Mouse (Mus musculus): ENCODE results near the gene C1qtnf12. TPM values are rescaled to one million over a fixed set of nuclear protein-coding genes. Genes with fewer than 3 reads are reported as not detected.

The C1qtnf12 gene
- polyA plus RNA-seq, 1 experiment from 2014 or later: 43.5 TPM

DNA sequence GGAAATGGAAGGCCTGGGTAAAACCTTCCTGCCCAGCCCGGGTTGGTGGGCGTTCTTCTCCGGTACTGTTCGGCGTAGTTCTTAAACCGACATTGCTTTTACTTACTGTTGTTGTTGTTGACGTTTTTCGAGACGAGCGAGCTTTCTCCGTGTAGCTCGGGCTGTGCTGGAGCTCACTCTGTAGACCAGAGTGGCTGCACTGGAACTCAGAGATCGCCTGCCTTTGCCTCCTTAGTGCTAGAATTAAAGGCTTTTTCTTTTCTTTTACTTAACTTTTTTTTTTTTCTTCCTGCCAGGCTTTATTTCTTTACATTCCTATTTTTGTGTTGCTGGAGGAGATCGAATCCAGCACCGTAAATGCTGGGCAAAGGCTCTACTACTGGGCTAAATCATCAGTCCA is 31.5 kb downstream of the C1qtnf12 start:
- TF ChIP-seq CTCF (IDR thresholded peaks at IDR 0.05; ENCODE audit: low read depth): no peak
- H3K4me3 ChIP-seq (ENCODE audit: low read depth, low read length): peak overlapping the region; percentile 86
- DNase-seq (no peak), ATAC-seq (ENCODE audit: insufficient read depth) (no peak)
- H3K4me1 ChIP-seq (ENCODE audit: insufficient read depth): peaks cover 13% of the 10 kb centered on the region
- H3K9ac ChIP-seq: peak overlapping the region; percentile 84
- H3K27me3 ChIP-seq (ENCODE audit: insufficient read depth, low read length): no peaks in the 10 kb centered on the region
- H3K4me2 ChIP-seq: peak overlapping the region; percentile 69
- peak overlapping the region; percentile 92 for H3K27ac ChIP-seq (ENCODE audit: low read depth)
- peaks cover 40% of the 10 kb centered on the region for H3K36me3 ChIP-seq (ENCODE audit: insufficient read depth)
- H3K9me3 ChIP-seq (ENCODE audit: low read depth, low read length): no peaks in the 10 kb centered on the region
- WGBS: 4% methylated on average over 15 of the region's 15 CpGs

- ATAC-seq (ENCODE audit: insufficient read depth) (no peak), DNase-seq (no peak)
- H3K9me3 ChIP-seq (ENCODE audit: low read depth, low read length): no peaks in the 10 kb centered on the region
- peaks cover 93% of the 10 kb centered on the region for H3K36me3 ChIP-seq (ENCODE audit: insufficient read depth)
- H3K9ac ChIP-seq: no peak overlapping the region
- H3K4me2 ChIP-seq: no peak overlapping the region
- 89% methylated on average over 3 of the region's 3 CpGs for WGBS
- no peak overlapping the region for H3K27ac ChIP-seq (ENCODE audit: low read depth)
- H3K4me1 ChIP-seq (ENCODE audit: insufficient read depth): no peaks in the 10 kb centered on the region
- no peak overlapping the region for H3K4me3 ChIP-seq (ENCODE audit: low read depth, low read length)
- no peak for TF ChIP-seq CTCF (IDR thresholded peaks at IDR 0.05; ENCODE audit: low read depth)
- H3K27me3 ChIP-seq (ENCODE audit: insufficient read depth, low read length): no peaks in the 10 kb centered on the region
Measured at GRCm38 (mm10) chr4:156004109-156004508, 42.0 kb downstream of the C1qtnf12 start.

GRCm38 (mm10) chr4:156008369-156008768 is 46.3 kb downstream of the C1qtnf12 start:
- H3K27ac ChIP-seq (ENCODE audit: low read depth): no peak overlapping the region
- H3K36me3 ChIP-seq (ENCODE audit: insufficient read depth): peaks cover 94% of the 10 kb centered on the region
- H3K27me3 ChIP-seq (ENCODE audit: insufficient read depth, low read length): no peaks in the 10 kb centered on the region
- no peak overlapping the region for H3K9ac ChIP-seq
- no peak overlapping the region for H3K4me3 ChIP-seq (ENCODE audit: low read depth, low read length)
- TF ChIP-seq CTCF (IDR thresholded peaks at IDR 0.05; ENCODE audit: low read depth): no peak
- H3K9me3 ChIP-seq (ENCODE audit: low read depth, low read length): no peaks in the 10 kb centered on the region
- 87% methylated on average over 4 of the region's 4 CpGs for WGBS
- H3K4me1 ChIP-seq (ENCODE audit: insufficient read depth): no peaks in the 10 kb centered on the region
- no peak overlapping the region for H3K4me2 ChIP-seq
- no peak for ATAC-seq (ENCODE audit: insufficient read depth)
- DNase-seq: no peak

- 78% methylated on average over 8 of the region's 8 CpGs for WGBS
- TF ChIP-seq CTCF (IDR thresholded peaks at IDR 0.05; ENCODE audit: low read depth): no peak
- no peak within 1 kb of the TSS for H3K9ac ChIP-seq
- no peak within 1 kb of the TSS for H3K4me2 ChIP-seq
- no peaks in the 10 kb centered on the region for H3K9me3 ChIP-seq (ENCODE audit: low read depth, low read length)
- no peak for DNase-seq
- no peaks in the 10 kb centered on the region for H3K4me1 ChIP-seq (ENCODE audit: insufficient read depth)
- no peak within 1 kb of the TSS for H3K27ac ChIP-seq (ENCODE audit: low read depth)
- no peaks in the 10 kb centered on the region for H3K27me3 ChIP-seq (ENCODE audit: insufficient read depth, low read length)
- peaks cover 63% of the 10 kb centered on the region for H3K36me3 ChIP-seq (ENCODE audit: insufficient read depth)
- no peak within 1 kb of the TSS for H3K4me3 ChIP-seq (ENCODE audit: low read depth, low read length)
- no peak for ATAC-seq (ENCODE audit: insufficient read depth)
Measured at GRCm38 (mm10) chr4:156013637-156014036, 51.5 kb downstream of the C1qtnf12 start, which contains the start of gene Tnfrsf4. Tnfrsf4 (plus strand) TSS chr4:156013843.

- H3K9me3 ChIP-seq (ENCODE audit: low read depth, low read length): no peaks in the 10 kb centered on the region
- peaks cover 55% of the 10 kb centered on the region for H3K36me3 ChIP-seq (ENCODE audit: insufficient read depth)
- no peaks in the 10 kb centered on the region for H3K27me3 ChIP-seq (ENCODE audit: insufficient read depth, low read length)
- no peak for DNase-seq
- WGBS: 83% methylated on average over 2 of the region's 2 CpGs
- no peak overlapping the region for H3K4me2 ChIP-seq
- H3K9ac ChIP-seq: no peak overlapping the region
- no peak overlapping the region for H3K27ac ChIP-seq (ENCODE audit: low read depth)
- no peak for ATAC-seq (ENCODE audit: insufficient read depth)
- H3K4me1 ChIP-seq (ENCODE audit: insufficient read depth): no peaks in the 10 kb centered on the region
- no peak for TF ChIP-seq CTCF (IDR thresholded peaks at IDR 0.05; ENCODE audit: low read depth)
- H3K4me3 ChIP-seq (ENCODE audit: low read depth, low read length): no peak overlapping the region
Measured at GRCm38 (mm10) chr4:156014436-156014835, 52.3 kb downstream of the C1qtnf12 start.

Other genes with a start within 250 kb of the C1qtnf12 start
- 0.41 and 0.86 TPM in 2 replicates for gene Tmem240, start 227.5 kb upstream of the C1qtnf12 start, polyA plus RNA-seq (2014; fragmentation: Nextera tagmentation; extraction: Ambion mirVana)
- gene Atad3a, start 201.2 kb upstream of the C1qtnf12 start, polyA plus RNA-seq (2014; fragmentation: Nextera tagmentation; extraction: Ambion mirVana): 96.6 and 102 TPM in 2 replicates
- gene Vwa1, start 187.6 kb upstream of the C1qtnf12 start, polyA plus RNA-seq (2014; fragmentation: Nextera tagmentation; extraction: Ambion mirVana): 8.7 and 8.9 TPM in 2 replicates
- 0.12 and 0.15 TPM in 2 replicates for gene Tmem88b, start 176.4 kb upstream of the C1qtnf12 start, polyA plus RNA-seq (2014; fragmentation: Nextera tagmentation; extraction: Ambion mirVana)
- not detected in 2 replicates for gene Ankrd65, start 171.9 kb upstream of the C1qtnf12 start, polyA plus RNA-seq (2014; fragmentation: Nextera tagmentation; extraction: Ambion mirVana)
- gene Mrpl20, start 159.4 kb upstream of the C1qtnf12 start, polyA plus RNA-seq (2014; fragmentation: Nextera tagmentation; extraction: Ambion mirVana): 226 and 231 TPM in 2 replicates
- 172 and 174 TPM in 2 replicates for gene Ccnl2, start 149.8 kb upstream of the C1qtnf12 start, polyA plus RNA-seq (2014; fragmentation: Nextera tagmentation; extraction: Ambion mirVana)
- gene Aurkaip1, start 131.0 kb upstream of the C1qtnf12 start, polyA plus RNA-seq (2014; fragmentation: Nextera tagmentation; extraction: Ambion mirVana): 124 and 136 TPM in 2 replicates
- gene Mxra8, start 122.6 kb upstream of the C1qtnf12 start, polyA plus RNA-seq (2014; fragmentation: Nextera tagmentation; extraction: Ambion mirVana): 148 and 155 TPM in 2 replicates
- 11.3 and 17.8 TPM in 2 replicates for gene Dvl1, start 114.9 kb upstream of the C1qtnf12 start, polyA plus RNA-seq (2014; fragmentation: Nextera tagmentation; extraction: Ambion mirVana)
- 0.16 and 0.22 TPM in 2 replicates for gene Tas1r3, start 99.0 kb upstream of the C1qtnf12 start, polyA plus RNA-seq (2014; fragmentation: Nextera tagmentation; extraction: Ambion mirVana)
- gene Cptp, start 92.9 kb upstream of the C1qtnf12 start, polyA plus RNA-seq (2014; fragmentation: Nextera tagmentation; extraction: Ambion mirVana): 17.1 and 18.4 TPM in 2 replicates
- gene Ints11, start 92.8 kb upstream of the C1qtnf12 start, polyA plus RNA-seq (2014; fragmentation: Nextera tagmentation; extraction: Ambion mirVana): 83.6 and 84.7 TPM in 2 replicates
- 43.6 and 50.9 TPM in 2 replicates for gene Pusl1, start 70.5 kb upstream of the C1qtnf12 start, polyA plus RNA-seq (2014; fragmentation: Nextera tagmentation; extraction: Ambion mirVana)
- gene Acap3, start 70.5 kb upstream of the C1qtnf12 start, polyA plus RNA-seq (2014; fragmentation: Nextera tagmentation; extraction: Ambion mirVana): 17.9 and 20.5 TPM in 2 replicates
- 124 and 127 TPM in 2 replicates for gene Ube2j2, start 18.5 kb upstream of the C1qtnf12 start, polyA plus RNA-seq (2014; fragmentation: Nextera tagmentation; extraction: Ambion mirVana)
- gene B3galt6, start 30.3 kb downstream of the C1qtnf12 start, polyA plus RNA-seq (2014; fragmentation: Nextera tagmentation; extraction: Ambion mirVana): 17.1 and 18.2 TPM in 2 replicates
- 152 TPM in 2 replicates for gene Sdf4, start 30.6 kb downstream of the C1qtnf12 start, polyA plus RNA-seq (2014; fragmentation: Nextera tagmentation; extraction: Ambion mirVana)
- gene Tnfrsf4, start 51.5 kb downstream of the C1qtnf12 start, polyA plus RNA-seq (2014; fragmentation: Nextera tagmentation; extraction: Ambion mirVana): 0.47 and 0.60 TPM in 2 replicates
- 1.3 TPM in 2 replicates for gene Tnfrsf18, start 63.8 kb downstream of the C1qtnf12 start, polyA plus RNA-seq (2014; fragmentation: Nextera tagmentation; extraction: Ambion mirVana)
- 2.1 and 3.0 TPM in 2 replicates for gene Ttll10, start 97.1 kb downstream of the C1qtnf12 start, polyA plus RNA-seq (2014; fragmentation: Nextera tagmentation; extraction: Ambion mirVana)
- 49.4 and 55.7 TPM in 2 replicates for gene 9430015G10Rik, start 147.7 kb downstream of the C1qtnf12 start, polyA plus RNA-seq (2014; fragmentation: Nextera tagmentation; extraction: Ambion mirVana)
- gene Rnf223, start 168.2 kb downstream of the C1qtnf12 start, polyA plus RNA-seq (2014; fragmentation: Nextera tagmentation; extraction: Ambion mirVana): 0.43 and 0.72 TPM in 2 replicates
- gene Agrn, start 235.2 kb downstream of the C1qtnf12 start, polyA plus RNA-seq (2014; fragmentation: Nextera tagmentation; extraction: Ambion mirVana): 81.9 and 84.0 TPM in 2 replicates
- gene Isg15, start 238.5 kb downstream of the C1qtnf12 start, polyA plus RNA-seq (2014; fragmentation: Nextera tagmentation; extraction: Ambion mirVana): 0.43 TPM in 1 of 2 replicates, not detected in the other
- gene AW011738, start 241.0 kb downstream of the C1qtnf12 start, polyA plus RNA-seq (2014; fragmentation: Nextera tagmentation; extraction: Ambion mirVana): 0.72 and 0.81 TPM in 2 replicates

All from lung, embryonic 14.5 days (tissue).